ENCODE assay signal across 8 mouse cellular contexts in genomic region chr13:58384371-58384770, GRCm38 (mm10). TPM values are rescaled to one million over a fixed set of nuclear protein-coding genes. Genes with fewer than 3 reads are reported as not detected.
A peak's percentile ranks its signal among the peaks of the same experiment; 100 is the strongest.
DNase-seq lines count a peak whose midpoint lies in the region; ATAC-seq lines count a peak whose summit lies in the region.

No protein-coding gene starts in this region.

- peak overlapping the region; percentile 75 for H3K9ac ChIP-seq in kidney, embryonic 15.5 days
- peak overlapping the region; percentile 70 for H3K9ac ChIP-seq in hindbrain, embryonic 16.5 days (ENCODE audit: low read depth, low read length)
- peak overlapping the region; percentile 83 for H3K9ac ChIP-seq in midbrain, embryonic 16.5 days (ENCODE audit: low read depth, low read length)

- H3K36me3 ChIP-seq in kidney, embryonic 15.5 days = peaks cover 37% of the 10 kb centered on the region
- peaks cover 38% of the 10 kb centered on the region for H3K36me3 ChIP-seq in embryonic facial prominence, embryonic 10.5 days (replicated peaks)
- H3K36me3 ChIP-seq in hindbrain, embryonic 16.5 days (ENCODE audit: control insufficient read depth, insufficient read depth, low read length) = peaks cover 24% of the 10 kb centered on the region
- H3K36me3 ChIP-seq in midbrain, embryonic 16.5 days (ENCODE audit: control insufficient read depth, insufficient read depth, low read length) = peaks cover 23% of the 10 kb centered on the region

- H3K9me3 ChIP-seq in kidney, embryonic 15.5 days (replicated peaks) = peaks cover 27% of the 10 kb centered on the region
- H3K9me3 ChIP-seq in embryonic facial prominence, embryonic 10.5 days = peaks cover 22% of the 10 kb centered on the region
- peaks cover 15% of the 10 kb centered on the region for H3K9me3 ChIP-seq in hindbrain, embryonic 16.5 days (ENCODE audit: control insufficient read depth, low read length)
- H3K9me3 ChIP-seq in midbrain, embryonic 16.5 days (replicated peaks; ENCODE audit: control insufficient read depth, low read length, poor library complexity, severe bottlenecking) = 0 out of 2 replicates have a peak, but pooled peaks cover 2% of the 10 kb centered on the region

- ATAC-seq in kidney, embryonic 15.5 days (replicated peaks; ENCODE audit: low FRiP score) = peak; percentile 27; the same call in 1 of the 2 replicates
- ATAC-seq in hindbrain, embryonic 16.5 days = peak; percentile 44; the same call in 1 of the 2 replicates
- ATAC-seq in midbrain, embryonic 16.5 days = no peak

- peak overlapping the region; percentile 69; the same call in 1 of the 2 replicates for H3K27ac ChIP-seq in kidney, embryonic 15.5 days
- H3K27ac ChIP-seq in embryonic facial prominence, embryonic 10.5 days (replicated peaks) = peak overlapping the region; percentile 86; the same call in 1 of the 2 replicates
- no peak overlapping the region for H3K27ac ChIP-seq in hindbrain, embryonic 16.5 days (ENCODE audit: low read depth, low read length)
- H3K27ac ChIP-seq in midbrain, embryonic 16.5 days (ENCODE audit: low read length) = no peak overlapping the region; the same call in 1 of the 2 replicates

- no peak for DNase-seq in kidney, adult 11 months
- no peak for DNase-seq in embryonic facial prominence, embryonic 10.5 days (ENCODE audit: low spot score)
- DNase-seq in spleen, adult 18-20 months = no peak
- no peak for DNase-seq in adrenal gland, adult 2 months
- no peak for DNase-seq in retina, postnatal 1 day

- 49% methylated on average over 11 of the region's 11 CpGs for WGBS in kidney, embryonic 15.5 days
- 61% methylated on average over 11 of the region's 11 CpGs for WGBS in embryonic facial prominence, embryonic 10.5 days
- 45% methylated on average over 11 of the region's 11 CpGs for WGBS in hindbrain, embryonic 16.5 days
- 45% methylated on average over 11 of the region's 11 CpGs for WGBS in midbrain, embryonic 16.5 days

- peak overlapping the region; percentile 82 for H3K4me3 ChIP-seq in kidney, embryonic 15.5 days (replicated peaks)
- H3K4me3 ChIP-seq in embryonic facial prominence, embryonic 10.5 days = peak overlapping the region; percentile 84
- H3K4me3 ChIP-seq in hindbrain, embryonic 16.5 days (ENCODE audit: low read length) = peak overlapping the region; percentile 73
- peak overlapping the region; percentile 79 for H3K4me3 ChIP-seq in midbrain, embryonic 16.5 days (ENCODE audit: low read depth, low read length)

- no peaks in the 10 kb centered on the region for H3K27me3 ChIP-seq in kidney, embryonic 15.5 days
- H3K27me3 ChIP-seq in embryonic facial prominence, embryonic 10.5 days (replicated peaks; ENCODE audit: low read depth, poor library complexity, severe bottlenecking) = no peaks in the 10 kb centered on the region
- H3K27me3 ChIP-seq in hindbrain, embryonic 16.5 days (replicated peaks; ENCODE audit: control insufficient read depth, insufficient read depth, low read length) = no peaks in the 10 kb centered on the region
- H3K27me3 ChIP-seq in midbrain, embryonic 16.5 days (ENCODE audit: control insufficient read depth, insufficient read depth, low read depth, low read length) = no peaks in the 10 kb centered on the region

- H3K4me1 ChIP-seq in kidney, embryonic 15.5 days = peaks cover 11% of the 10 kb centered on the region
- peaks cover 14% of the 10 kb centered on the region for H3K4me1 ChIP-seq in embryonic facial prominence, embryonic 10.5 days
- peaks cover 6% of the 10 kb centered on the region; the same call in 1 of the 2 replicates for H3K4me1 ChIP-seq in hindbrain, embryonic 16.5 days (ENCODE audit: control insufficient read depth, insufficient read depth, low read depth, low read length)
- H3K4me1 ChIP-seq in midbrain, embryonic 16.5 days (ENCODE audit: control insufficient read depth, insufficient read depth, low read length) = peaks cover 8% of the 10 kb centered on the region

- peak overlapping the region; percentile 96 for H3K4me2 ChIP-seq in kidney, embryonic 15.5 days
- peak overlapping the region; percentile 70 for H3K4me2 ChIP-seq in hindbrain, embryonic 16.5 days (ENCODE audit: low read length)
- H3K4me2 ChIP-seq in midbrain, embryonic 16.5 days (ENCODE audit: low read length) = peak overlapping the region; percentile 95

RNA-seq across cellular contexts. Expression of gene 2210016F16Rik, which starts 0.7 kb away (rescaled TPM):
- polyA plus RNA-seq in kidney, embryonic 15.5 days (2015; fragmentation: Nextera tagmentation; extraction: Ambion mirVana) = 28.9 and 29.5 TPM in 2 replicates
- polyA plus RNA-seq in embryonic facial prominence, embryonic 10.5 days (2016; fragmentation: Nextera tagmentation; extraction: Ambion mirVana) = 23.8 and 24.4 TPM in 2 replicates
- 22.1 and 23.7 TPM in 2 replicates for polyA plus RNA-seq in hindbrain, embryonic 16.5 days (2015; fragmentation: Nextera tagmentation; extraction: Ambion mirVana)
- 19.2 and 19.9 TPM in 2 replicates for polyA plus RNA-seq in midbrain, embryonic 16.5 days (2015; fragmentation: Nextera tagmentation; extraction: Ambion mirVana)
- 10 to 100 TPM; 21.0 to 38.2 TPM for total RNA-seq in adrenal gland, adult 2 months (2021)
- 40.7 and 59.4 TPM in 2 replicates for polyA plus RNA-seq in adrenal gland, adult 2 months (2012; rRNA removed)

RNA-seq across cellular contexts. Expression of gene Rmi1, which starts 17.7 kb away (rescaled TPM):
- 26.2 and 27.3 TPM in 2 replicates for polyA plus RNA-seq in kidney, embryonic 15.5 days (2015; fragmentation: Nextera tagmentation; extraction: Ambion mirVana)
- polyA plus RNA-seq in embryonic facial prominence, embryonic 10.5 days (2016; fragmentation: Nextera tagmentation; extraction: Ambion mirVana) = 27.8 and 28.1 TPM in 2 replicates
- 22.2 and 24.2 TPM in 2 replicates for polyA plus RNA-seq in hindbrain, embryonic 16.5 days (2015; fragmentation: Nextera tagmentation; extraction: Ambion mirVana)
- polyA plus RNA-seq in midbrain, embryonic 16.5 days (2015; fragmentation: Nextera tagmentation; extraction: Ambion mirVana) = 21.3 and 23.8 TPM in 2 replicates
- 10 to 100 TPM; 18.5 to 19.3 TPM for total RNA-seq in adrenal gland, adult 2 months (2021)
- polyA plus RNA-seq in adrenal gland, adult 2 months (2012; rRNA removed) = 15.3 and 18.2 TPM in 2 replicates

RNA-seq across cellular contexts. Expression of gene Hnrnpk, which starts 18.8 kb away (rescaled TPM):
- polyA plus RNA-seq in kidney, embryonic 15.5 days (2015; fragmentation: Nextera tagmentation; extraction: Ambion mirVana) = 1,666 and 1,742 TPM in 2 replicates
- polyA plus RNA-seq in embryonic facial prominence, embryonic 10.5 days (2016; fragmentation: Nextera tagmentation; extraction: Ambion mirVana) = 2,126 and 2,130 TPM in 2 replicates
- 1,201 and 1,280 TPM in 2 replicates for polyA plus RNA-seq in hindbrain, embryonic 16.5 days (2015; fragmentation: Nextera tagmentation; extraction: Ambion mirVana)
- polyA plus RNA-seq in midbrain, embryonic 16.5 days (2015; fragmentation: Nextera tagmentation; extraction: Ambion mirVana) = 1,323 and 1,478 TPM in 2 replicates
- 1,000 to 10,000 TPM in 1 of 2 experiments, 100 to 1,000 TPM in 1; 778 to 1,173 TPM for total RNA-seq in adrenal gland, adult 2 months (2021)
- 178 and 197 TPM in 2 replicates for polyA plus RNA-seq in adrenal gland, adult 2 months (2012; rRNA removed)

RNA-seq across cellular contexts. Expression of gene Kif27, which starts 25.4 kb away (rescaled TPM):
- polyA plus RNA-seq in kidney, embryonic 15.5 days (2015; fragmentation: Nextera tagmentation; extraction: Ambion mirVana) = 0.77 and 0.81 TPM in 2 replicates
- 0.73 and 0.86 TPM in 2 replicates for polyA plus RNA-seq in embryonic facial prominence, embryonic 10.5 days (2016; fragmentation: Nextera tagmentation; extraction: Ambion mirVana)
- polyA plus RNA-seq in hindbrain, embryonic 16.5 days (2015; fragmentation: Nextera tagmentation; extraction: Ambion mirVana) = 1.7 and 2.2 TPM in 2 replicates
- polyA plus RNA-seq in midbrain, embryonic 16.5 days (2015; fragmentation: Nextera tagmentation; extraction: Ambion mirVana) = 1.9 and 2.0 TPM in 2 replicates
- 1 to 10 TPM in 1 of 2 experiments, under 1 TPM in 1; 0.63 to 1.1 TPM for total RNA-seq in adrenal gland, adult 2 months (2021)
- polyA plus RNA-seq in adrenal gland, adult 2 months (2012; rRNA removed) = 0.08 and 0.11 TPM in 2 replicates

Comparison
In these comparisons a context has a peak if more than half of its experiments do, and no peak if none do; other contexts are left out.
1. H3K27ac ChIP-seq: peak in kidney, embryonic 15.5 days (single experiment) and embryonic facial prominence, embryonic 10.5 days (single experiment); none in hindbrain, embryonic 16.5 days (single experiment) and midbrain, embryonic 16.5 days (single experiment).
2. Peak in every context shown above with its lines, with median percentiles within 50 percentile points of each other: H3K4me2 ChIP-seq, H3K4me3 ChIP-seq and H3K9ac ChIP-seq.